ENCODE assay signal across 8 mouse cellular contexts in genomic region chr4:45798964-45799363, GRCm38 (mm10). TPM values are rescaled to one million over a fixed set of nuclear protein-coding genes. Genes with fewer than 3 reads are reported as not detected.
DNase-seq lines count a peak whose midpoint lies in the region; ATAC-seq and TF ChIP-seq lines count a peak whose summit lies in the region.

TSS of gene Aldh1b1 (plus strand) at chr4:45799022.

- no peak for TF ChIP-seq POLR2A in cerebellum, adult 2 months (IDR thresholded peaks at IDR 0.05; ENCODE audit: borderline replicate concordance, insufficient read depth, low read length)
- no peak for TF ChIP-seq POLR2A in embryonic fibroblast, embryonic 13.5 days (IDR thresholded peaks at IDR 0.05; ENCODE audit: low read depth, low read length)

- H3K9ac ChIP-seq in heart, embryonic 13.5 days, result peak within 1 kb of the TSS; percentile 89
- H3K9ac ChIP-seq in kidney, embryonic 16.5 days (replicated peaks; ENCODE audit: low read length), result peak within 1 kb of the TSS; percentile 66
- H3K9ac ChIP-seq in midbrain, embryonic 16.5 days (ENCODE audit: low read depth, low read length), result peak within 1 kb of the TSS; percentile 75

- ATAC-seq in heart, embryonic 13.5 days (ENCODE audit: extremely low read depth, insufficient number of reproducible peaks, low FRiP score, low TSS enrichment), result peak; percentile 48; the same call in 1 of the 2 replicates
- peak; percentile 83 for ATAC-seq in kidney, embryonic 16.5 days (ENCODE audit: low FRiP score, low TSS enrichment)
- ATAC-seq in midbrain, embryonic 16.5 days, result peak; percentile 89

- no peak for TF ChIP-seq CTCF in cerebellum, adult 2 months (IDR thresholded peaks at IDR 0.05; ENCODE audit: borderline replicate concordance, insufficient read depth, low read depth, low read length)
- TF ChIP-seq CTCF in embryonic fibroblast, embryonic 13.5 days (IDR thresholded peaks at IDR 0.05; ENCODE audit: borderline replicate concordance, insufficient read depth, low read length), result no peak

- no peaks in the 10 kb centered on the region for H3K4me1 ChIP-seq in cerebellum, adult 2 months (ENCODE audit: control insufficient read depth, insufficient read depth, low read length)
- H3K4me1 ChIP-seq in embryonic fibroblast, embryonic 13.5 days (ENCODE audit: control insufficient read depth, insufficient read depth, low read length), result no peaks in the 10 kb centered on the region
- peaks cover 68% of the 10 kb centered on the region for H3K4me1 ChIP-seq in heart, embryonic 13.5 days
- H3K4me1 ChIP-seq in kidney, embryonic 16.5 days (ENCODE audit: insufficient read depth, low read length), result peaks cover 14% of the 10 kb centered on the region
- peaks cover 14% of the 10 kb centered on the region for H3K4me1 ChIP-seq in midbrain, embryonic 16.5 days (ENCODE audit: control insufficient read depth, insufficient read depth, low read length)

- peak within 1 kb of the TSS; percentile 59 for H3K4me3 ChIP-seq in cerebellum, adult 2 months (replicated peaks; ENCODE audit: insufficient read depth, low read depth, low read length)
- peak within 1 kb of the TSS; percentile 43 for H3K4me3 ChIP-seq in embryonic fibroblast, embryonic 13.5 days (ENCODE audit: insufficient read depth, low read length)
- peak within 1 kb of the TSS; percentile 69 for H3K4me3 ChIP-seq in heart, embryonic 13.5 days
- peak within 1 kb of the TSS; percentile 50 for H3K4me3 ChIP-seq in kidney, embryonic 16.5 days (ENCODE audit: low read length)
- peak within 1 kb of the TSS; percentile 51 for H3K4me3 ChIP-seq in midbrain, embryonic 16.5 days (ENCODE audit: low read depth, low read length)

- peak within 1 kb of the TSS; percentile 87 for H3K4me2 ChIP-seq in heart, embryonic 13.5 days
- H3K4me2 ChIP-seq in kidney, embryonic 16.5 days (replicated peaks; ENCODE audit: low read depth, low read length), result peak within 1 kb of the TSS; percentile 88
- H3K4me2 ChIP-seq in midbrain, embryonic 16.5 days (ENCODE audit: low read length), result peak within 1 kb of the TSS; percentile 88

- WGBS in cerebellum, adult 2 months, result under 1% methylated on average over 26 of the region's 26 CpGs
- whole genome bisulfite sequencing in heart, embryonic 13.5 days, result under 1% methylated on average over 26 of the region's 26 CpGs
- under 1% methylated on average over 26 of the region's 26 CpGs for WGBS in kidney, embryonic 16.5 days
- 1% methylated on average over 26 of the region's 26 CpGs for WGBS in midbrain, embryonic 16.5 days

- H3K9me3 ChIP-seq in heart, embryonic 13.5 days, result no peaks in the 10 kb centered on the region
- H3K9me3 ChIP-seq in kidney, embryonic 16.5 days (ENCODE audit: low read length), result no peaks in the 10 kb centered on the region
- no peaks in the 10 kb centered on the region for H3K9me3 ChIP-seq in midbrain, embryonic 16.5 days (replicated peaks; ENCODE audit: control insufficient read depth, low read length, poor library complexity, severe bottlenecking)

- no peaks in the 10 kb centered on the region; the same call in 1 of the 2 replicates for H3K27me3 ChIP-seq in cerebellum, adult 2 months (ENCODE audit: control insufficient read depth, insufficient read depth, low read length)
- 0 out of 2 replicates have a peak, but pooled peaks cover 3% of the 10 kb centered on the region for H3K27me3 ChIP-seq in heart, embryonic 13.5 days (replicated peaks)
- H3K27me3 ChIP-seq in kidney, embryonic 16.5 days (ENCODE audit: insufficient read depth, low read length), result no peaks in the 10 kb centered on the region
- no peaks in the 10 kb centered on the region for H3K27me3 ChIP-seq in midbrain, embryonic 16.5 days (ENCODE audit: control insufficient read depth, insufficient read depth, low read depth, low read length)

- H3K36me3 ChIP-seq in heart, embryonic 13.5 days, result peaks cover 17% of the 10 kb centered on the region
- H3K36me3 ChIP-seq in kidney, embryonic 16.5 days (ENCODE audit: insufficient read depth, low read length), result no peaks in the 10 kb centered on the region
- peaks cover 5% of the 10 kb centered on the region; the same call in 1 of the 2 replicates for H3K36me3 ChIP-seq in midbrain, embryonic 16.5 days (ENCODE audit: control insufficient read depth, insufficient read depth, low read length)

- no peak within 1 kb of the TSS for H3K27ac ChIP-seq in cerebellum, adult 2 months (ENCODE audit: insufficient read depth, low read length)
- H3K27ac ChIP-seq in embryonic fibroblast, embryonic 13.5 days (ENCODE audit: insufficient read depth, low read length), result no peak within 1 kb of the TSS
- peak within 1 kb of the TSS; percentile 73 for H3K27ac ChIP-seq in heart, embryonic 13.5 days (replicated peaks)
- no peak within 1 kb of the TSS for H3K27ac ChIP-seq in kidney, embryonic 16.5 days (ENCODE audit: low read length)
- peak within 1 kb of the TSS; percentile 43 for H3K27ac ChIP-seq in midbrain, embryonic 16.5 days (ENCODE audit: low read length)

- peak; percentile 30 to 37 for DNase-seq in cerebellum, adult 2 months
- no peak for DNase-seq in cerebellum, adult 11-12 months
- peak; percentile 81 for DNase-seq in liver
- peak; percentile 31 to 76 for DNase-seq in spleen, postnatal 10 days (ENCODE audit: low spot score in 2 of 2)

RNA-seq across cellular contexts. Expression of gene Aldh1b1, which starts in this region (rescaled TPM):
- polyA plus RNA-seq in cerebellum, adult 2 months (2012; rRNA removed), result 2.7 and 2.8 TPM in 2 replicates
- polyA plus RNA-seq in embryonic fibroblast, embryonic 13.5 days (2011; ENCODE audit: insufficient read length, low read depth, missing spikeins), result 1.4 and 2.2 TPM in 2 replicates
- 121 and 130 TPM in 2 replicates for polyA plus RNA-seq in heart, embryonic 13.5 days (2015; fragmentation: Nextera tagmentation; extraction: Ambion mirVana)
- 10.7 and 11.8 TPM in 2 replicates for polyA plus RNA-seq in kidney, embryonic 16.5 days (2015; fragmentation: Nextera tagmentation; extraction: Ambion mirVana)
- polyA plus RNA-seq in midbrain, embryonic 16.5 days (2015; fragmentation: Nextera tagmentation; extraction: Ambion mirVana), result 22.7 and 24.2 TPM in 2 replicates

Comparison
In these comparisons a context has a peak if more than half of its experiments do, and no peak if none do; other contexts are left out.
1. H3K27ac ChIP-seq: peak in heart, embryonic 13.5 days (single experiment) and midbrain, embryonic 16.5 days (single experiment); none in cerebellum, adult 2 months (single experiment), embryonic fibroblast, embryonic 13.5 days (single experiment) and kidney, embryonic 16.5 days (single experiment).
2. Peak in every context shown above with its lines, with median percentiles within 50 percentile points of each other: H3K4me3 ChIP-seq, ATAC-seq, H3K4me2 ChIP-seq and H3K9ac ChIP-seq.